12 mouse cellular contexts compared by ENCODE assay signal in the genomic region with DNA sequence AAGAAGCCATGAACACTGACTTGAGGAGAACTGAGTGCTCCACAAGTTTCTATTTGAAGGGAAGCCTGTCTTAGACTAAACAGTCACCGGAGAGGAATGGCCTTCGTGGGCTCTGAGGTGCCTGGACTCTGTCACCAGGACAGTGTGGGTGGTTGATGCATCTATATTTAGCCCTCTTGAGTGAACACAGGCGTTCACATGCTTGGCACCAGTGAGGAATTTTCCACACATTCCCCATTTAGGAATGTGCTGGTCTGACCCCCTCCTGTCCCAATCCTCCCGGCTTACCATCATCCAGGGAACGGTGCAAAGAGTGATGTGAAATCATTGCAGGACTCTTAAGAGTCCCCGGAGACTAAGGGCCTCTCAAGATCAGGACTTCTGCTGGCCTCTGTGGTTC.
DNase-seq lines count a peak whose midpoint lies in the region; ATAC-seq lines count a peak whose summit lies in the region.
"Had no signal": no experiment of that assay in that cellular context is flagged by ENCODE, and none has a peak within 500 bp of the region (broad histone marks: within the 10 kb centered on the region; RNA-seq: fewer than 3 reads in every experiment).

No protein-coding gene starts in this region.

- peaks cover 25% of the 10 kb centered on the region for H3K36me3 ChIP-seq in heart, embryonic 13.5 days
- H3K36me3 ChIP-seq in intestine, embryonic 16.5 days (ENCODE audit: control insufficient read depth, insufficient read depth, low read length): no peaks in the 10 kb centered on the region
- no peaks in the 10 kb centered on the region for H3K36me3 ChIP-seq in hindbrain, embryonic 14.5 days (replicated peaks; ENCODE audit: control insufficient read depth, insufficient read depth)
- H3K36me3 ChIP-seq: kidney, embryonic 15.5 days; limb, embryonic 13.5 days had no signal

- H3K4me3 ChIP-seq in heart, embryonic 13.5 days: peak overlapping the region; percentile 7; the same call in 1 of the 2 replicates
- H3K4me3 ChIP-seq in intestine, embryonic 16.5 days (ENCODE audit: low read length): no peak overlapping the region
- no peak overlapping the region for H3K4me3 ChIP-seq in hindbrain, embryonic 14.5 days (replicated peaks; ENCODE audit: low read length)
- H3K4me3 ChIP-seq: kidney, embryonic 15.5 days; limb, embryonic 13.5 days had no signal

- peak overlapping the region; percentile 55; the same call in 1 of the 2 replicates for H3K9ac ChIP-seq in heart, embryonic 13.5 days
- no peak overlapping the region for H3K9ac ChIP-seq in intestine, embryonic 16.5 days (ENCODE audit: low read depth, low read length)
- H3K9ac ChIP-seq in hindbrain, embryonic 14.5 days: no peak overlapping the region
- H3K9ac ChIP-seq: kidney, embryonic 15.5 days; limb, embryonic 13.5 days had no signal

- 18% methylated on average over 6 of the region's 6 CpGs for WGBS in heart, embryonic 13.5 days
- 41% methylated on average over 6 of the region's 6 CpGs for WGBS in intestine, embryonic 16.5 days
- WGBS in hindbrain, embryonic 14.5 days: 91% methylated on average over 6 of the region's 6 CpGs

- no peaks in the 10 kb centered on the region for H3K27me3 ChIP-seq in heart, embryonic 13.5 days (replicated peaks)
- no peaks in the 10 kb centered on the region for H3K27me3 ChIP-seq in intestine, embryonic 16.5 days (replicated peaks; ENCODE audit: control insufficient read depth, insufficient read depth, low read length)
- H3K27me3 ChIP-seq in hindbrain, embryonic 14.5 days (ENCODE audit: control insufficient read depth, insufficient read depth, low read length): no peaks in the 10 kb centered on the region
- H3K27me3 ChIP-seq: kidney, embryonic 15.5 days had no signal

- peak; percentile 85 for ATAC-seq in heart, embryonic 13.5 days (ENCODE audit: extremely low read depth, insufficient number of reproducible peaks, low FRiP score, low TSS enrichment)
- peak; percentile 86 for ATAC-seq in intestine, embryonic 16.5 days
- ATAC-seq in hindbrain, embryonic 14.5 days (ENCODE audit: low FRiP score): no peak

- peak; percentile 97 for DNase-seq in 3T3-L1 (ENCODE audit: low read depth, low spot score)
- DNase-seq in adipocyte (ENCODE audit: low spot score): peak; percentile 4
- no peak for DNase-seq in kidney, adult 9 months
- no peak for DNase-seq in kidney, postnatal 36 days
- DNase-seq in cerebellum, adult 9-10 months: no peak
- DNase-seq in hindbrain, embryonic 14.5 days (ENCODE audit: low spot score): no peak
- DNase-seq: cerebellum, postnatal 36 days; right cerebral cortex, postnatal 25 days had no signal

- peak overlapping the region; percentile 55 for H3K4me2 ChIP-seq in heart, embryonic 13.5 days
- H3K4me2 ChIP-seq in intestine, embryonic 16.5 days (ENCODE audit: low read depth, low read length): no peak overlapping the region
- H3K4me2 ChIP-seq in hindbrain, embryonic 14.5 days (replicated peaks): no peak overlapping the region
- H3K4me2 ChIP-seq: kidney, embryonic 15.5 days; limb, embryonic 13.5 days had no signal

- H3K4me1 ChIP-seq in heart, embryonic 13.5 days: peaks cover 52% of the 10 kb centered on the region
- no peaks in the 10 kb centered on the region for H3K4me1 ChIP-seq in intestine, embryonic 16.5 days (ENCODE audit: control insufficient read depth, insufficient read depth, low read length)
- no peaks in the 10 kb centered on the region for H3K4me1 ChIP-seq in hindbrain, embryonic 14.5 days (replicated peaks; ENCODE audit: control insufficient read depth, insufficient read depth, low read length)
- H3K4me1 ChIP-seq: kidney, embryonic 15.5 days had no signal

- peak overlapping the region; percentile 98 for H3K27ac ChIP-seq in heart, embryonic 13.5 days (replicated peaks)
- peak overlapping the region; percentile 15; the same call in 1 of the 2 replicates for H3K27ac ChIP-seq in intestine, embryonic 16.5 days (ENCODE audit: low read length)
- H3K27ac ChIP-seq in hindbrain, embryonic 14.5 days: no peak overlapping the region
- H3K27ac ChIP-seq: kidney, embryonic 15.5 days; limb, embryonic 13.5 days had no signal

- H3K9me3 ChIP-seq in heart, embryonic 13.5 days: 0 out of 2 replicates have a peak, but pooled peaks cover 2% of the 10 kb centered on the region
- 0 out of 2 replicates have a peak, but pooled peaks cover 3% of the 10 kb centered on the region for H3K9me3 ChIP-seq in intestine, embryonic 16.5 days (ENCODE audit: control insufficient read depth, low read length)
- peaks cover 5% of the 10 kb centered on the region; the same call in 1 of the 2 replicates for H3K9me3 ChIP-seq in hindbrain, embryonic 14.5 days (ENCODE audit: control insufficient read depth, low read length)
- H3K9me3 ChIP-seq: kidney, embryonic 15.5 days; limb, embryonic 13.5 days had no signal

Comparison
In these comparisons a context has a peak if more than half of its experiments do, and no peak if none do; other contexts are left out.
1. DNase-seq: peak in 3T3-L1 (single experiment) and adipocyte (single experiment); none in kidney, adult 9 months (single experiment), kidney, postnatal 36 days (0 of 2), cerebellum, adult 9-10 months (single experiment) and hindbrain, embryonic 14.5 days (single experiment).